8 mouse cellular contexts compared by ENCODE assay signal in the genomic region with DNA sequence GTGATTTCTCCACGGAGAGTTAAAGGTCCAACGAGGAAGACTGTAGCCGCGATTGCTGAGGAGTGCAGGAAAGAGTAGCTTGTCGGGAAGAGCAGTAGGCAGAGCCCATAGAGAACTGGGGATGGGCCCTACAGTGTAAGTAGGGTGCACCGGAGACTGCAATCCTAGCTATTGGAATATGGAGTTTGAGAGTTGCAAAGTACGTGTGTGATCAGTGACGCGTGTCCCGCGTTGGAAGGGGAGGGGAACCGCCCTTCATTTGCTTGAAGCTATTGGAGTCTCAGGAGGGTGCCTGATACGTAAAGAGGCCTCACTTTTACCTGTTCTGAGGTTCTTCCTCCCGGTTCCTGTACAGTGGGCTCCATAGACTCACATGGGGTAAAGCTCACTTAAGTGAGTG. TPM values are rescaled to one million over a fixed set of nuclear protein-coding genes. Genes with fewer than 3 reads are reported as not detected.
DNase-seq lines count a peak whose midpoint lies in the region; ATAC-seq and TF ChIP-seq lines count a peak whose summit lies in the region.

No protein-coding gene starts in this region.

- WGBS in lung, embryonic 14.5 days = 20% methylated on average over 14 of the region's 14 CpGs
- WGBS in embryonic facial prominence, embryonic 15.5 days = 14% methylated on average over 14 of the region's 14 CpGs
- 18% methylated on average over 14 of the region's 14 CpGs for WGBS in large intestine, adult 2 months
- WGBS in olfactory bulb, adult 2 months = 27% methylated on average over 14 of the region's 14 CpGs

- no peak for TF ChIP-seq CTCF in lung, embryonic 14.5 days (IDR thresholded peaks at IDR 0.05; ENCODE audit: low read depth)
- TF ChIP-seq CTCF in olfactory bulb, adult 2 months (IDR thresholded peaks at IDR 0.05; ENCODE audit: insufficient read depth, low read depth, low read length) = no peak

- peak overlapping the region; percentile 97 for H3K4me2 ChIP-seq in lung, embryonic 14.5 days
- peak overlapping the region; percentile 94 for H3K4me2 ChIP-seq in embryonic facial prominence, embryonic 15.5 days (replicated peaks)

- no peak overlapping the region for H3K27ac ChIP-seq in lung, embryonic 14.5 days (ENCODE audit: low read depth)
- no peak overlapping the region for H3K27ac ChIP-seq in embryonic facial prominence, embryonic 15.5 days (replicated peaks)
- H3K27ac ChIP-seq in olfactory bulb, adult 2 months (ENCODE audit: insufficient read depth, low read depth, low read length) = no peak overlapping the region

- peak overlapping the region; percentile 83 for H3K9ac ChIP-seq in lung, embryonic 14.5 days
- H3K9ac ChIP-seq in embryonic facial prominence, embryonic 15.5 days = peak overlapping the region; percentile 87

- H3K4me1 ChIP-seq in lung, embryonic 14.5 days (ENCODE audit: insufficient read depth) = no peaks in the 10 kb centered on the region
- H3K4me1 ChIP-seq in embryonic facial prominence, embryonic 15.5 days = peaks cover 26% of the 10 kb centered on the region
- peaks cover 20% of the 10 kb centered on the region for H3K4me1 ChIP-seq in olfactory bulb, adult 2 months (ENCODE audit: control insufficient read depth, insufficient read depth, low read length)

- H3K36me3 ChIP-seq in lung, embryonic 14.5 days (ENCODE audit: insufficient read depth) = peaks cover 18% of the 10 kb centered on the region; the same call in 1 of the 2 replicates
- H3K36me3 ChIP-seq in embryonic facial prominence, embryonic 15.5 days = peaks cover 28% of the 10 kb centered on the region

- no peak for ATAC-seq in lung, embryonic 14.5 days (ENCODE audit: insufficient read depth)
- ATAC-seq in embryonic facial prominence, embryonic 15.5 days (ENCODE audit: insufficient number of reproducible peaks, low FRiP score, low TSS enrichment, low read depth) = no peak

- no peak for TF ChIP-seq POLR2A in olfactory bulb, adult 2 months (IDR thresholded peaks at IDR 0.05; ENCODE audit: insufficient read depth, low read depth, low read length)

- peak overlapping the region; percentile 93 for H3K4me3 ChIP-seq in lung, embryonic 14.5 days (ENCODE audit: low read depth, low read length)
- H3K4me3 ChIP-seq in embryonic facial prominence, embryonic 15.5 days (replicated peaks) = peak overlapping the region; percentile 95
- H3K4me3 ChIP-seq in olfactory bulb, adult 2 months (ENCODE audit: insufficient read depth, low read depth, low read length) = peak overlapping the region; percentile 28; the same call in 1 of the 2 replicates

- DNase-seq in lung, embryonic 14.5 days = no peak
- DNase-seq in lung, postnatal 4 days = no peak
- peak; percentile 22 for DNase-seq in large intestine, adult 2 months (ENCODE audit: low read depth, low spot score)
- no peak for DNase-seq in spleen, adult 12 weeks (ENCODE audit: low spot score)
- no peak for DNase-seq in gastrocnemius, postnatal 14 days
- no peak for DNase-seq in thymus, postnatal 4 days

- intact Hi-C loops in gastrocnemius, postnatal 14 days (cut with DNase I; ENCODE audit: low total_unique reads) = no loop called here

- H3K27me3 ChIP-seq in lung, embryonic 14.5 days (ENCODE audit: insufficient read depth, low read length) = no peaks in the 10 kb centered on the region
- no peaks in the 10 kb centered on the region for H3K27me3 ChIP-seq in embryonic facial prominence, embryonic 15.5 days

- no peaks in the 10 kb centered on the region for H3K9me3 ChIP-seq in lung, embryonic 14.5 days (ENCODE audit: low read depth, low read length)
- no peaks in the 10 kb centered on the region for H3K9me3 ChIP-seq in embryonic facial prominence, embryonic 15.5 days (replicated peaks)

RNA-seq across cellular contexts. Expression of gene Akr7a5, which starts 1.2 kb away (rescaled TPM):
- polyA plus RNA-seq in lung, embryonic 14.5 days (2014; fragmentation: Nextera tagmentation; extraction: Ambion mirVana) = 87.5 and 101 TPM in 2 replicates
- 85.7 and 94.1 TPM in 2 replicates for polyA plus RNA-seq in embryonic facial prominence, embryonic 15.5 days (2015; fragmentation: Nextera tagmentation; extraction: Ambion mirVana)
- 66.6 and 79.6 TPM in 2 replicates for polyA plus RNA-seq in large intestine, adult 2 months (2012; rRNA removed)
- not detected in 2 replicates for polyA plus RNA-seq in olfactory bulb, adult 2 months (2012; ENCODE audit: insufficient read depth, insufficient read length, low replicate concordance, missing spikeins)
- total RNA-seq in gastrocnemius, postnatal 14 days (2021) = 10 to 100 TPM; 34.2 to 37.4 TPM

RNA-seq across cellular contexts. Expression of gene Pqlc2, which starts 1.2 kb away (rescaled TPM):
- 10.5 and 11.0 TPM in 2 replicates for polyA plus RNA-seq in lung, embryonic 14.5 days (2014; fragmentation: Nextera tagmentation; extraction: Ambion mirVana)
- polyA plus RNA-seq in embryonic facial prominence, embryonic 15.5 days (2015; fragmentation: Nextera tagmentation; extraction: Ambion mirVana) = 16.0 and 16.5 TPM in 2 replicates
- polyA plus RNA-seq in large intestine, adult 2 months (2012; rRNA removed) = 33.3 and 43.8 TPM in 2 replicates
- not detected in 2 replicates for polyA plus RNA-seq in olfactory bulb, adult 2 months (2012; ENCODE audit: insufficient read depth, insufficient read length, low replicate concordance, missing spikeins)
- 1 to 10 TPM; 6.0 to 6.4 TPM for total RNA-seq in gastrocnemius, postnatal 14 days (2021)

RNA-seq across cellular contexts. Expression of gene Mrto4, which starts 40.7 kb away (rescaled TPM):
- 118 and 136 TPM in 2 replicates for polyA plus RNA-seq in lung, embryonic 14.5 days (2014; fragmentation: Nextera tagmentation; extraction: Ambion mirVana)
- polyA plus RNA-seq in embryonic facial prominence, embryonic 15.5 days (2015; fragmentation: Nextera tagmentation; extraction: Ambion mirVana) = 103 and 108 TPM in 2 replicates
- 25.0 and 25.7 TPM in 2 replicates for polyA plus RNA-seq in large intestine, adult 2 months (2012; rRNA removed)
- polyA plus RNA-seq in olfactory bulb, adult 2 months (2012; ENCODE audit: insufficient read depth, insufficient read length, low replicate concordance, missing spikeins) = not detected in 2 replicates
- total RNA-seq in gastrocnemius, postnatal 14 days (2021) = 10 to 100 TPM; 32.3 to 43.5 TPM

RNA-seq across cellular contexts. Expression of gene Emc1, which starts 40.7 kb away (rescaled TPM):
- 28.7 and 31.0 TPM in 2 replicates for polyA plus RNA-seq in lung, embryonic 14.5 days (2014; fragmentation: Nextera tagmentation; extraction: Ambion mirVana)
- polyA plus RNA-seq in embryonic facial prominence, embryonic 15.5 days (2015; fragmentation: Nextera tagmentation; extraction: Ambion mirVana) = 23.4 and 26.7 TPM in 2 replicates
- 16.5 and 25.4 TPM in 2 replicates for polyA plus RNA-seq in large intestine, adult 2 months (2012; rRNA removed)
- polyA plus RNA-seq in olfactory bulb, adult 2 months (2012; ENCODE audit: insufficient read depth, insufficient read length, low replicate concordance, missing spikeins) = not detected in 2 replicates
- total RNA-seq in gastrocnemius, postnatal 14 days (2021) = 10 to 100 TPM; 24.9 to 26.7 TPM

RNA-seq across cellular contexts. Expression of gene Ubr4, which starts 40.7 kb away (rescaled TPM):
- polyA plus RNA-seq in lung, embryonic 14.5 days (2014; fragmentation: Nextera tagmentation; extraction: Ambion mirVana) = 82.2 and 84.5 TPM in 2 replicates
- polyA plus RNA-seq in embryonic facial prominence, embryonic 15.5 days (2015; fragmentation: Nextera tagmentation; extraction: Ambion mirVana) = 69.5 and 71.4 TPM in 2 replicates
- polyA plus RNA-seq in large intestine, adult 2 months (2012; rRNA removed) = 116 and 154 TPM in 2 replicates
- 57.4 and 354 TPM in 2 replicates for polyA plus RNA-seq in olfactory bulb, adult 2 months (2012; ENCODE audit: insufficient read depth, insufficient read length, low replicate concordance, missing spikeins)
- 10 to 100 TPM; 71.7 to 73.6 TPM for total RNA-seq in gastrocnemius, postnatal 14 days (2021)

Comparison
In these comparisons a context has a peak if more than half of its experiments do, and no peak if none do; other contexts are left out.
1. H3K4me3 ChIP-seq: peak in every context shown above with its lines; median percentile 95 in embryonic facial prominence, embryonic 15.5 days; 93 in lung, embryonic 14.5 days; 28 in olfactory bulb, adult 2 months.
2. RNA of gene Akr7a5, which starts 1.2 kb away (polyA plus RNA-seq): 87.5 to 101 TPM in lung, embryonic 14.5 days, 85.7 to 94.1 TPM in embryonic facial prominence, embryonic 15.5 days and 66.6 to 79.6 TPM in large intestine, adult 2 months; not detected in olfactory bulb, adult 2 months; every median in the first group is over 10 times any median in the second.
3. RNA of gene Pqlc2, which starts 1.2 kb away (polyA plus RNA-seq): 33.3 to 43.8 TPM in large intestine, adult 2 months, 16.0 to 16.5 TPM in embryonic facial prominence, embryonic 15.5 days and 10.5 to 11.0 TPM in lung, embryonic 14.5 days; not detected in olfactory bulb, adult 2 months; every median in the first group is over 10 times any median in the second.
4. RNA of gene Mrto4, which starts 40.7 kb away (polyA plus RNA-seq): 118 to 136 TPM in lung, embryonic 14.5 days, 103 to 108 TPM in embryonic facial prominence, embryonic 15.5 days and 25.0 to 25.7 TPM in large intestine, adult 2 months; not detected in olfactory bulb, adult 2 months; every median in the first group is over 10 times any median in the second.